Mouse (Mus musculus): Measurements from ENCODE around the gene Mlana.

DNA sequence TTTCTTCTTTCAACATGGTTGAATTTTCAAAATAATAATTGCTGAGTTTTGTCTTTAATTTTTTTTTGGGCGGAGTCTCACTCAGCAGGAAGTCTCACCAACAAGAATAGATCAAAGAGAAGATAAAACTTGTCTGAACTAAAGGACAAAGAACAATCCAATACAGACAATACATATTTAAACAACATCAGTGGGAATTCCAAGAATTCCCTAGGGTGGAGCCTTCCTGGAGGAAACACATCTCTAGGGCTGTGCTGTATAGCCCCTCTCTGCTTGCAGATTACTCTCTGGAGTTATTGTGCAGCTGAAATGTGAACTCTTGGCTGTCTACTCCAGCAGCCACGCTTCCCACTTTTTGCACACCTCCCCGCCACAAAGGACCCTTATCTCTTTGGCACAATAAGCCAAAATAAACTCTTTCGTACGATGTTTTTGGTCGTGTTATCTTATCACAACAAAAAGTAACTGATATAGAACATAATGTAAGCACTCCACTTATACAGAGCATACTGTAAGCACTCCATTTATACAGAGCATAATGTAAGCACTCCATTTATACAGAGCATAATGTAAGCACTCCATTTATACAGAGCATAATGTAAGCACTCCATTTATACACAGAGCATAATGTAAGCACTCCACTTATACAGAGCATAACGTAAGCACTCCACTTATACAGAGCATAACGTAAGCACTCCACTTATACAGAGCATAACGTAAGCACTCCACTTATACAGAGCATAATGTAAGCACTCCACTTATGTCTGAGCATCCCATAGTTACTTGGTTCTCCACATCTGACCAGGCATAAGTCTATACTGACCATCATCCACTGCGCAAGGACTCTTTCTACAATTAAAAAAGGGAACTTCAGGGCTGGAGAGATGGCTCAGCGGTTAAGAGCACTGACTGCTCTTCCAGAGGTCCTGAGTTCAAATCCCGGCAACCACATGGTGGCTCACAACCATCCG, 17.2 kb upstream of the Mlana start:
- TF ChIP-seq CTCF (IDR thresholded peaks at IDR 0.05; ENCODE audit: insufficient read depth, low read depth, low read length) = no peak
- TF ChIP-seq POLR2A (IDR thresholded peaks at IDR 0.05; ENCODE audit: insufficient read depth, low read depth, low read length) = no peak
